Mouse (Mus musculus) forebrain, embryonic 10.5 days (tissue): ENCODE results near the gene Herc1. TPM values are rescaled to one million over a fixed set of nuclear protein-coding genes. Genes with fewer than 3 reads are reported as not detected.

ENCODE experiments used
- DNase-seq: peaks from one replicate; pipeline ENCODE4 v3.0.0-alpha.2; 2017; ENCODE audit warnings: low spot score; ENCODE audit errors: extremely low spot score
- H3K27ac ChIP-seq: fragments of 300-500 bp; sonication (generic); 2 replicates; pipeline ENCODE4 v1.5.1; 2016; ENCODE audit warnings: mild to moderate bottlenecking
- H3K27me3 ChIP-seq: fragments of 300-500 bp; sonication (generic); 2 replicates; pipeline ENCODE4 v1.6.1; 2016; ENCODE audit warnings: mild to moderate bottlenecking; ENCODE audit not compliant: poor library complexity, severe bottlenecking
- H3K36me3 ChIP-seq: fragments of 300-500 bp; sonication (generic); replicated peaks from 2 replicates; pipeline ENCODE4 v1.6.1; 2016; ENCODE audit warnings: mild to moderate bottlenecking, moderate library complexity
- H3K4me1 ChIP-seq: fragments of 300-500 bp; sonication (generic); 2 replicates; pipeline ENCODE4 v1.6.1; 2016
- H3K4me3 ChIP-seq: fragments of 300-500 bp; sonication (generic); 2 replicates; pipeline ENCODE4 v1.5.1; 2016; ENCODE audit warnings: mild to moderate bottlenecking, moderate library complexity
- H3K9me3 ChIP-seq: fragments of 300-500 bp; sonication (generic); 2 replicates; pipeline ENCODE4 v1.6.1; 2016; ENCODE audit warnings: mild to moderate bottlenecking, moderate library complexity
- WGBS: fragments of 180-500 bp; shearing (Covaris S2); methylation state at CpG from one replicate; pipeline ENCODE4 v1.1.7; 2016; 5-methylcytosine and 5-hydroxymethylcytosine counted together
- polyA plus RNA-seq: library from polyadenylated mRNA; unstranded; fragments of >200 nt; fragmentation: Nextera tagmentation; extraction: Ambion mirVana; gene quantifications from 2 replicates; pipeline ENCODE4 v1.2.1, GENCODE M21; 2016

The Herc1 gene
- polyA plus RNA-seq, 1 experiment from 2014 or later, result 31.6 TPM

- peak overlapping the region; percentile 96 for H3K27ac ChIP-seq
- 80% methylated on average over 7 of the region's 7 CpGs for WGBS
- DNase-seq, result no peak
- H3K4me1 ChIP-seq, result peaks cover 83% of the 10 kb centered on the region
- H3K9me3 ChIP-seq, result no peaks in the 10 kb centered on the region
- H3K4me3 ChIP-seq, result no peak overlapping the region; the same call in 1 of the 2 replicates
- H3K27me3 ChIP-seq, result no peaks in the 10 kb centered on the region
- H3K36me3 ChIP-seq, result peaks cover 72% of the 10 kb centered on the region
These were observed 160.1 kb downstream of the Herc1 start for GRCm38 (mm10) chr9:66510351-66510841.

GRCm38 (mm10) chr9:66510944-66511343 is 160.7 kb downstream of the Herc1 start:
- peak overlapping the region; percentile 71 for H3K4me3 ChIP-seq
- H3K27me3 ChIP-seq, result no peaks in the 10 kb centered on the region
- 6% methylated on average over 2 of the region's 2 CpGs for WGBS
- peak overlapping the region; percentile 96 for H3K27ac ChIP-seq
- H3K36me3 ChIP-seq, result peaks cover 74% of the 10 kb centered on the region
- DNase-seq, result peak; percentile 25
- peaks cover 77% of the 10 kb centered on the region for H3K4me1 ChIP-seq
- H3K9me3 ChIP-seq, result no peaks in the 10 kb centered on the region

- peak overlapping the region; percentile 96 for H3K27ac ChIP-seq
- H3K4me3 ChIP-seq, result peak overlapping the region; percentile 71
- DNase-seq, result peak; percentile 87
- peaks cover 69% of the 10 kb centered on the region for H3K4me1 ChIP-seq
- H3K36me3 ChIP-seq, result peaks cover 74% of the 10 kb centered on the region
- under 1% methylated on average over 77 of the region's 78 CpGs for WGBS
- H3K27me3 ChIP-seq, result no peaks in the 10 kb centered on the region
- H3K9me3 ChIP-seq, result no peaks in the 10 kb centered on the region
These were observed 161.5 kb downstream of the Herc1 start for GRCm38 (mm10) chr9:66511580-66512350.

- peak overlapping the region; percentile 71 for H3K4me3 ChIP-seq
- H3K27ac ChIP-seq, result peak overlapping the region; percentile 96
- H3K4me1 ChIP-seq, result peaks cover 64% of the 10 kb centered on the region
- peak; percentile 85 for DNase-seq
- peaks cover 74% of the 10 kb centered on the region for H3K36me3 ChIP-seq
- H3K9me3 ChIP-seq, result no peaks in the 10 kb centered on the region
- no peaks in the 10 kb centered on the region for H3K27me3 ChIP-seq
- under 1% methylated on average over 8 of the region's 8 CpGs for WGBS
These were observed 162.1 kb downstream of the Herc1 start for GRCm38 (mm10) chr9:66512351-66512671.

GRCm38 (mm10) chr9:66513150-66513549 is 162.9 kb downstream of the Herc1 start:
- Histone ChIP-seq H3K27me3 (no peaks in the 10 kb centered on the region), H3K9me3 (no peaks in the 10 kb centered on the region), H3K27ac (peak overlapping the region; percentile 54; the same call in 1 of the 2 replicates), H3K36me3 (peaks cover 74% of the 10 kb centered on the region), H3K4me3 (no peak overlapping the region), H3K4me1 (peaks cover 56% of the 10 kb centered on the region)
- DNase-seq, result peak; percentile 21

GRCm38 (mm10) chr9:66513661-66514255 is 163.5 kb downstream of the Herc1 start:
- Histone ChIP-seq H3K9me3 (no peaks in the 10 kb centered on the region), H3K27me3 (no peaks in the 10 kb centered on the region), H3K4me1 (peaks cover 54% of the 10 kb centered on the region), H3K4me3 (no peak overlapping the region), H3K27ac (no peak overlapping the region), H3K36me3 (peaks cover 74% of the 10 kb centered on the region)
- no peak for DNase-seq
- WGBS, result 92% methylated on average over 4 of the region's 4 CpGs

GRCm38 (mm10) chr9:66514256-66514770 is 164.1 kb downstream of the Herc1 start, which contains the start of gene Fbxl22:
Gene Fbxl22, minus strand, starts transcription at chr9:66514593.
- Histone ChIP-seq H3K27ac (no peak within 1 kb of the TSS), H3K4me1 (peaks cover 49% of the 10 kb centered on the region), H3K4me3 (no peak within 1 kb of the TSS), H3K27me3 (no peaks in the 10 kb centered on the region), H3K36me3 (peaks cover 74% of the 10 kb centered on the region), H3K9me3 (no peaks in the 10 kb centered on the region)
- 74% methylated on average over 17 of the region's 17 CpGs for WGBS
- no peak for DNase-seq

GRCm38 (mm10) chr9:66515115-66515514 is 164.9 kb downstream of the Herc1 start:
- no peak for DNase-seq
- 88% methylated on average over 2 of the region's 2 CpGs for WGBS
- peaks cover 74% of the 10 kb centered on the region for H3K36me3 ChIP-seq

GRCm38 (mm10) chr9:66515680-66516210 is 165.5 kb downstream of the Herc1 start:
- Histone ChIP-seq H3K27ac (no peak overlapping the region), H3K36me3 (peaks cover 76% of the 10 kb centered on the region), H3K4me3 (no peak overlapping the region), H3K9me3 (no peaks in the 10 kb centered on the region), H3K27me3 (no peaks in the 10 kb centered on the region), H3K4me1 (peaks cover 36% of the 10 kb centered on the region)
- DNase-seq, result no peak
- 93% methylated on average over 10 of the region's 10 CpGs for WGBS

More at GRCm38 (mm10) chr9:66515115-66515514, 164.9 kb downstream of the Herc1 start:
- Histone ChIP-seq H3K27ac (no peak overlapping the region), H3K4me1 (peaks cover 42% of the 10 kb centered on the region), H3K4me3 (no peak overlapping the region), H3K27me3 (no peaks in the 10 kb centered on the region), H3K9me3 (no peaks in the 10 kb centered on the region)

GRCm38 (mm10) chr9:66516296-66516940 is 166.2 kb downstream of the Herc1 start:
- Histone ChIP-seq H3K4me3 (no peak overlapping the region), H3K9me3 (no peaks in the 10 kb centered on the region), H3K36me3 (peaks cover 83% of the 10 kb centered on the region), H3K27me3 (no peaks in the 10 kb centered on the region), H3K27ac (no peak overlapping the region), H3K4me1 (peaks cover 29% of the 10 kb centered on the region)
- WGBS, result 91% methylated on average over 6 of the region's 6 CpGs
- no peak for DNase-seq

- Histone ChIP-seq H3K4me1 (peaks cover 16% of the 10 kb centered on the region), H3K4me3 (no peak overlapping the region), H3K27ac (no peak overlapping the region), H3K36me3 (peaks cover 96% of the 10 kb centered on the region), H3K9me3 (no peaks in the 10 kb centered on the region), H3K27me3 (no peaks in the 10 kb centered on the region)
- DNase-seq, result no peak
- 96% methylated on average over 10 of the region's 10 CpGs for WGBS
These were observed 167.5 kb downstream of the Herc1 start for GRCm38 (mm10) chr9:66517746-66518145.

GRCm38 (mm10) chr9:66518251-66518650 is 168.0 kb downstream of the Herc1 start:
- Histone ChIP-seq H3K4me3 (no peak overlapping the region), H3K27me3 (no peaks in the 10 kb centered on the region), H3K4me1 (peaks cover 11% of the 10 kb centered on the region), H3K27ac (no peak overlapping the region), H3K9me3 (no peaks in the 10 kb centered on the region), H3K36me3 (peaks cover 99% of the 10 kb centered on the region)
- DNase-seq, result no peak
- WGBS, result 94% methylated on average over 5 of the region's 5 CpGs
